Mouse (Mus musculus) layer of hippocampus, postnatal 25 days (tissue): Measurements from ENCODE around the gene Hivep2. TPM values are rescaled to one million over a fixed set of nuclear protein-coding genes. Genes with fewer than 3 reads are reported as not detected.
A peak's percentile ranks its signal among the peaks of the same experiment; 100 is the strongest.

Experiments
- DNase-seq, 2 experiments: peaks; one replicate each; pipeline ENCODE4 v3.0.0; 2022; ENCODE audit warnings: mixed read lengths in 2 of 2, low spot score in 1 of 2; ENCODE audit errors: extremely low spot score in 1 of 2
- total RNA-seq, 2 experiments: library from RNA; stranded (reverse); gene quantifications; 2 replicates each; pipeline ENCODE4 v1.2.3; 2021

Gene Hivep2
- total RNA-seq, 2 experiments from 2014 or later: 202 to 236 TPM

DNA sequence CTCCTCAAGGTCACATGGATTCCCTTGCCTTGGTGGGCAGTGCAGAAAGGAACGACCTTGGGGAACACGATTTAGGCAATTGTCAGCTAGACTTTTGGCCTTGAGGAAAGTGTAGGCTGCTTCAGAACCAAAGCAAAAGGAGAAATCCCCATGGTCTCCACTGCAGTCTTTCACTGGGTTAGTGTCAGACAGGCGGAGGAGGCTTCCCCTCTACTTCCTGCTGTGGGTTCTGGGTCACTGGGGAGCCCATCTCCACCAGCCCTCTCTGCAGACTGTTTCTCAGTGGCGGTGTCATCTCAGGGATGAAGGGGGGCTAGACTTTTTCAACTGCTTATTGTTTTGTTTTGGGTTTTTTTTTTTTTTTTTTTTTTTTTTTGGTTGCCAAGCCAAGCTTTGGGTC lies 79.9 kb downstream of the Hivep2 start:
- DNase-seq: no peak

DNA sequence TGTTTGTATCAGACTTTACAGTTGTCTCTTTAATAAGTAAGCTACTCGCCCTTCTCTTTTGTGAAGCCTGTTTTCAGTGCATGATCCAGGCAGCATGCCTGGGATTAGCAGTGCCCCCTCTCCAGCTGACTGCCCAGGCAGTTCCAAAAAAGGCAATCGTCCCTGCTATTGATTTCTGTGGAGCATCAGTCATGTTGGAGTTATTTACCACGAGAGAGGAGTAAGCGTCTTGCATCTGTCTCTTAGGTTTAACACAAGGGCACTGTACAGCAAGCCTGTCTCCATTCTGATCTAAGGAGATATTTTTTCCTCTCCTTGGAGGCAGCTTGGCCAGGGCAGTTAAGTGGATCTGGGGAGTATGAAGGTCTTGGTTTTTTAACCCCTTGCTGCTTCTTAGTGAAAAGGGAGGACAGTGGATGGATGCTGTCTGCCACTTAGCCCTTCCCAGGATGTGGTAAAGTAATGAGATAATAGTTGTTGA lies 80.3 kb downstream of the Hivep2 start:
- no peak for DNase-seq

DNA sequence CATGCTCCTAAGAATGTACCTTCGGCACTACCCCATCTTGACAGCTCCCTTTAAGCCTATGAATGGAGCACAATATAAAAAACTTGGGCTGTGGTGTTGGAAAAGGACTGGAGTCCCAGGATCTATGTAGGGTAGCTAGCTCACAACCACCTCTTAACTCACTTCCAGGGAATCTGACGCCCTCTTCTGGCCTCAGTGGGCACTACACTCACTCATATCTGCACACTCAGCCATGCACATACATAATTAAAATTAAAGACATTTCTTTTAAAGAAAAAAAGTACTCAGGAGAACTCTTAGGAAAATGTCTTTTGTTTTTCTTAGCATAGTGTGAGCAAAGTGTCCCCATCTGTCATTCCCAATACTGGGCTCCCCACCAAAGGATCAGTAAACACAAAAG lies 81.1 kb downstream of the Hivep2 start:
- peak in 1 of 2 experiments; percentile 45 for DNase-seq

DNA sequence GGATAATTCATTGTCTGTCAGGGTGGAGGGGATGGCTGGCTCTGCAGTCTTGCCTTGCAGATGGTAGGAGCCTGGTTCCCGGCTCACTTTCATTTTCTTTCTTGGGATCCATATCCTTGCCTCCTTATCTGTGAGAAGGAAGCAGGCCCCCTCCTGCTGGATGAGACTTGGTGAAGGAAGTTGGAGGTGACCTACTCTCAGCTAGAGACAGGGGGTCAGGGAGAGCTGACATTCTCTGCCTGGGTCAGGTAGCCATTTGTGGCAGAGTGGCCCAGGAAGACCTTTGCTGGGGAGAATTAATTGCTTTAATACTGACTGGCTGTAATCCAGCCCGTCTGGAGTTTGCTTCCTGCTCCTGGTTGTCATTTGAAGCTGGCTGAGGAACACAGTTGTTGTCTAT lies 81.8 kb downstream of the Hivep2 start:
- no peak for DNase-seq

DNA sequence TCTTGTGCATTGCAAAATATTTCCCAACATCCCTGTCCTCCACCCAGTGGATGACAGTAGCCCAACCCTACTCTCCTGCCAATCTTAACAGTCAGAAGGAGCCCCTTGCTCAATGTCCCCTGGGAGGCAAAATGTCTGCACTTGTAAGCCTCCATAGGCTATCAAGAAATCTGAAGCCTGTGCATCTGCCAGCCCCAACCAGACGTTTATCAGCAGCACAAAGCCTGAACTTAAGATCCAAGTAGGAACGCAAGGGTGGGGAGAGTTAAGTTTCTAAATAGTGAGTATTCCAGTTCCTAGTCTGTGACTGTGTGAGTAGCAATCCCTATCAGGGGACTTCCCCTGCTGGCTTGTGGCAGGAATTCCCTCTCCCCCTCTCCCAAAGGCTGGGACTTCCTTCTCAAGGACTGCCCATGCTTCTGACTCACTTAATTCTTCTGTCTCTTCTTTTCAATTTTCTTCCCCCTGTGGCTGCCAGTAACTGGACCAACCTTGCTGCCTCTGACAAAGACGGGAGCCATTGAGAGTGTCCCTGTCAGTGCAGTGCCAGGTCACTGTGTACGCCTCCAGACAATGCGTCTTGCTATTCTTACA lies 82.5 kb downstream of the Hivep2 start:
- DNase-seq: no peak

DNA sequence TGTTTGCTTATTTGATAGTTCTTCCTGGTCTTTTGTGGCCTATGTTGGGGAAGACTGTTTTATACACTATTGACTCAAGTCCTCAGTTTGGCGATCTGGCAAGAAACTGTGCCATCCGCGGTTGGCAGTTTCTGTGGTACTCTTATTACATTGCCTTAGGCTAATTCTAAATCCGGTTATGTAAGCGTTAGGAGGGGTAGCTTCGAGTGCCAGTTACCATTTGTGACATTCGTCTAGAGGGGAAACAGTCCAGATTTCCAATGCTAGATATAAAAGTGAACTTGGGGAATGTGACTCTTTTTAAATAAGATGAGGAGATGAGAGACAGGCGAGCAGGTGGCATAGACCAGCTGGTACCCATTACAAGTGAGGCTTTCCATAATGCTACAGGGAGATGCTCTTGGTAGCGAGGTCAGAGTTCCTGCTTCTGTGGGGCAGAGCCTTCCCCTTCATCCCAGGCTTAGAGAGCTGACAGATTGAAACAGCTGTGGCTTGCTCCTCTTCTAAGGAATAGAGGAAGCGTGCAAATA lies 83.1 kb downstream of the Hivep2 start:
- DNase-seq: no peak

DNA sequence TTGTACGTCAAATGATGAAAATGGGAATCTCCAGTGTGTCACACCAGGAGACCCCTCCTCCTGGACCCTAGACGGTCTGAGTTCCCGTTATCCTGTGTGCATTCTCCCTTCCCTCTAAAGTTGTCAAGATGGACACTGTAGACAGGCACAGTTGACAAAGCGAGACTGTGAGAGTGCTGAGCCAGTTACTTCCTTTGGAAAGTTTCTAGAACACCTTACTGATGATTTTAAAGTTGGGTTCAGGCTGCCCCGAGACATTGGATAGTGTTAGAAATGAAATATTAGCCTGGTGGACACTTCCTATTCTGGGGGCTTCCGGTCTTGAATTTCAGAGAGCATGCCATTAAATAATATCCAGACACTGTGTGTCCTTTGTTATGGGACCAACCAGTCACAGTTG lies 83.8 kb downstream of the Hivep2 start:
- no peak for DNase-seq

DNA sequence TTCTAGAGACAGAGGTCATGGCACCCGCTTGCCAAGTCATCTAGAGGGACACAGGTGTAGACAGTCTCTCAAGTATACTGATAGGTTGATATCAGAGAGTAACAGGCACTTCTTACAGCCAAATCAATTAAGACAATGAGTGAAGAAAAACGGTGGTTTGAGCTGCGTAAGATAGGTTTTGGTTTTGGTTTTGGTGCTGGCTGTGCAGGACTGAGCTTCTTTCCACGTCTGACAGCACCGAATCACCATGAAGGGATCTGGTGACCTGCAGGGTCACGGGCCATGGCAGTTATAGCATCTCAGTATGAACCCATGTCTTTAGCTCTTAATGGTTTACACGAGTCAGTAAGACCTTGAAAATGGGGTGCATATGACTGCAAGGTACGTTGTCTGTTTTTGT lies 84.7 kb downstream of the Hivep2 start:
- DNase-seq: no peak

DNA sequence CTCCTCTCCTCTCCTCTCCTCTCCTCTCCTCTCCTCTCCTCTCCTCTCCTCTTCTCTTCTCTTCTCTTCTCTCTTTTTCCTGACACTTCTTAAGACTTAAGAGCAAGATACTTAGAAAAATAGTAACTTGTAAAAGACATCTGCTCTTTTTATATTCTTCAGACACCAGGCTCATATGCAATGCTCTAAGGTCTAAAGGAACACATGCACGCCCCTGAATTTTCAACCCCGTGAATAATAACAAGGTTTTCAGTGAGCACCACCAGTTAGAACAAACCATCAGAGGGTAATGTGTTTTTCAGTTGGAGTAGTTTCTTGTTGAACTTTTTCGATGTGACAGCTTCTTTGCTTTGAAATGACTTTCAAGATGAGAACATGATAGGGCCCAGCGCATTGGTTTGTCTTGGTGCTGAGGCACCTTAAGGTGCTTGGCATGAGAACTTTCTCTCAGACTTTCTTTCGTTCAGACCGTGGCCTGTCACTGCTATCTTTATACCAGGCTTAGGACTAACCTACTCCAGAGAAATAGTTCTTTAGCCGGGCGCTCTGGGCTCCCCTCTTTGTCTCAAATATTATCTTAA lies 86.3 kb downstream of the Hivep2 start:
- DNase-seq: no peak

DNA sequence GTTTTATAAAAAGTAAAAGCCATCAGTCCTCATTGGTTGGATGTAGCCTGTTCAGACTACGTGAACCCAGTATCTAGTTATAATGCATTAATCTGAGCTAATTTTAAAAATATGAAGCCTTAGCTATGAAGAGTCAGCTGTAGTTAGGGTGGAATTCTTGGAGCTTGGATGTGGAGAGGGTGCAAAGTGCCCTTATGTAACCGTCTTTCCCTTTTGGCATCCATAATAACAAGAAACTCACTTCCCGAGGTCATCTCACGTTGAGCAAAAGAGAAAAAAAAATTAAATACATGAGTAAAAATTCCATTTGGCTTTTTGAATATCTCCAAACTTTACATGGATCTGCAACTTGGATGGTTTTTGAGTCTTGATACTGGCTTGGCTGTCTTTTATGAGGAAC lies 89.0 kb downstream of the Hivep2 start:
- no peak for DNase-seq

DNA sequence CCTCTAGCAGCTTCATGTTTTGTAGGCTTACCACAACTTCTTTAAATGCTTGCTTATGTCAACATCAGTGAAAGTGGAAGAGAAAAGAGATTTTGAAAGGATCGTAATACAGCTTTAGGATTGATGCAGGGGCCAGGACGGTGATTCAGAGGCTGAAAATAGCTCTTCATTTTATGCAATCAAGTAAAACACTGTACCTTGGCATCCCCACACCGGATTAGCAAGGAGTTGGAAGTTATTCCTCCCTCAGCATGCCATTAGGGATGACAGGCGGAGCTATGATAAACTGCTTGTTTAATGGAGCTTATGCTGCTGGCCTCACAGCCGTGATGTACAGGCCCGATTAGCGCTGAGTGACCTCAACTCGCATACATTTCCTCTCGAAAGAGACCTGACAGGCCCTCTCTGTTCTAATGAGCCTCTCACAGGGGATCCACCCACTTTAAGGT lies 89.7 kb downstream of the Hivep2 start:
- no peak for DNase-seq

DNA sequence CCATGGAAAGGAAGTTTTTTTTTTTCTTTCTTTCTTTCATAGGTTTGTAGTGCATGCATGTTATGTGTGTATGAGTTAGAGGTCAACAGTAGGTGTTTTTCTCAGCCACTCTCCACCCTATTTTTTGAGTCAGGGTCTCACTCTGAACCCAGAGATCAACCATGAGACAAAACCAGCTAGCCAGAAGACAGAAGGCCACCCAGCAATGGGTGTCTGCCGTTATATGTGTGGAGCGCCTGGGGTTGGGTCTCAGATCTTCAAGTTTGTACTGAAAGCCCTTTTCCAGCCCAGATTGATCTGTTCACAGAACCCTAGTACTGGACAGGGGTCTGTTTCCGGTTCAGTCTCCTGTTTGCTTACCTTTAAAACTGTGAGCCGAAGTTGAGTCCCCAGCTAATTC lies 90.2 kb downstream of the Hivep2 start:
- no peak for DNase-seq

DNA sequence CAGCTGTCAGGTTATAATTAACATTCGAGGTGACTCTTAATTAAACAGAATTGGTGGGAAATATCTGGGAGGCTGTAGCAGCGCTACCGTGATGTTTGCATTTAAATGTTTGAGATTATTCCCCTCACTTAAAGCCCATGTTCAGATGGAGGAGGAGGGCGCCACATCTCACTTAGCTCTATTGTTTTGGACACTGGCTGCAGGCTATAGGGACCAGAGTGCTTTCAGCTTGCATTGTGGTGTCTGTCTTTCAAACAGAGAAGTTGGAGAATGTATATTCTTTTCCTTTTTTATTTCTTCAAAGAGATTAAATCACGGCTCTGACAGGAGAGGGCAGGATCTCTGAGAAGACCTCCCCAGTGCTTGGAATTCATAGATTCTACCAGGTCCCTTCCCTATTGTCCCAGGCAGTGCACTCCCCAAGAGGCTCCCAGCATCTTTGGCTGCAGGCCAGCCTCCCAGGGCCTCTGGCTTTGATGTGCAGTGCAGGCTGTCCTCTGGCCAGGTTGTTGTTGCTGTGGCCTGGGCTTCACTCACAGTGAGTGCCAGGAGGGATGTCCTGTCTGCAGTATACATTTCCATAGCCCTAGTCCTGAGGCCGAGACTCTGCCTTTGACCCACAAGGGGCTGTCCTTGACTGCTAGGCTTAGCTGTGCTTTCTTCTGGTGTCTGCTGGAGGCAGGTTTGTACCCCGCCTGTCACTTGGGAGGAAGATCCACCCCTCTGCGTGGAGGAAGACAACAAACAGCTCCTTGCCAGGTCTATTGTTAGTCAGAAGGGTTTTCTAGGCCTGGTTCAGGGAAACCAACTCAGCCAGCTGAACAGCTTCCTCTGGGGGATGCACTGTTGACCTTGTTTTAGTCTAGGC lies 90.9 kb downstream of the Hivep2 start:
- no peak for DNase-seq

DNA sequence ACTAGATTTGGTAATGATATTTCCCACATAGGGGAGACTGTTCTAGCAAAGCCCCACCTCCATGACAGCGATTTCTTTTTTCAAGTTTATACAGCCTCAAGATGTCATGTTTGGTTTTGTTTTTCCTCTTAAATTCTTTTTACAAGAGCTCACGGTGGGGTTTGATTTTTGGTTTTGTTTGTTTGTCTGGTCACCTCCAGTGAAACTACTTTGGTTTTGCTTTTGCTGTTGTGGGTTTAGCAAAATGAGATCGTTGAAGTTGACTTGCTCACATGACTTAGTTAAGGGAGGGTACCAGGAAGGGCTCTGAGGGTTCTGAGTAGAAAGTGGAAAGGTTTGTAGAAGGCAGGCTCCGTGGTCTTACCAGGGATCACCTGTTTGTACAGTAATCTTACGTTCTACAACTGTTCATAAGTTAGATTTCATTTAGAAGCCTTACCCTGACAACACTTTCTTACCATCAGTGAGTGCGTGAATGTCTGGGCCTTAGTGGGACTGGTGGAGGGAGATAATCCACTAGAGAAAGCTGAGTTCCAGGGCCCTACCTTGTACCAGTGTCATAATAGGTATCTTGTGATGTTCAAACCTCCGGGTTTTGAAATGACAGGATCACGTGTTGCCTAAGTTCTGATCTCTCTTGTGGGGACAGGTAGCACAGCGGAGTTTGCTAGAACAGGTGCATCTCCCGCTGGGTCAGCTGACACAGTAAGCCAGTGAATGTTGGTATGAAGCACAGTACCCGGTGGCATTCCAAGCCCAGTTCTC lies 92.1 kb downstream of the Hivep2 start:
- DNase-seq: no peak

DNA sequence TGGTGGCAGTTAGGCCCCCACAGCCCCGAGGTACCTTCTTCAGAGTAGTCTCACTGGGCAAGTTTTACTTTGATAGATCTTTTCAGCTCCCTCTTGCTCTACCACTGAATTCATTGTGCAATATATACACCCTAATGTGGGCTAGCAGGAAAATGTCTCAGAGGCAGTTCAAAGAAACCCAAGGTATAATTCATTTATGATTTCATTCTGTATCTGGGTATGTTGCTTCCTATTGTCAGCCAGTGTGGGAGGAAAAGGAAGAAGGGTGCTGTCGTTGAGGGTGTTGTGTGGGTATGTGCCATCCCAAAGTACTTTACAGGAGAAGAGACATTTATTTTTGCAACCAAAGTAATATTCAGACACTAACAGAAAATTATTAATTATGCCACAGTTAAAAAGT lies 92.9 kb downstream of the Hivep2 start:
- DNase-seq: no peak

DNA sequence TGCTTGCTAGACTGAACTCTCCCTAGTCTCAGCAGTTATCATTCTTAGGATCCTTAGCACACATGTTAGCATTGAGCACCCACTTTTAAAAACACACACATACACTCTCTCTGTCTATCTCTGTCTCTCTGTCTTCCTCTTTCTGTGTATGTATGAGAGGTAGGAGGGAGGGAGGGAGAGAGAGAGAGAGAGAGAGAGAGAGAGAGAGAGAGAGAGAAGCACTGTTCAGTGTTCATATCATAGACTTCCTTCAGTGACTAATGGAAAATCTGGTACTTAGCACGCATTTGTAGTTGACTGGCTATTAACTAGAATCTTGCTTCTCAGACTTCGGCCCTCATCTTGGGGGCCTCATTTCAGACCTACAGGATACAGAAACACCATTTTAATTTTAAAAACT lies 93.7 kb downstream of the Hivep2 start:
- no peak for DNase-seq

DNA sequence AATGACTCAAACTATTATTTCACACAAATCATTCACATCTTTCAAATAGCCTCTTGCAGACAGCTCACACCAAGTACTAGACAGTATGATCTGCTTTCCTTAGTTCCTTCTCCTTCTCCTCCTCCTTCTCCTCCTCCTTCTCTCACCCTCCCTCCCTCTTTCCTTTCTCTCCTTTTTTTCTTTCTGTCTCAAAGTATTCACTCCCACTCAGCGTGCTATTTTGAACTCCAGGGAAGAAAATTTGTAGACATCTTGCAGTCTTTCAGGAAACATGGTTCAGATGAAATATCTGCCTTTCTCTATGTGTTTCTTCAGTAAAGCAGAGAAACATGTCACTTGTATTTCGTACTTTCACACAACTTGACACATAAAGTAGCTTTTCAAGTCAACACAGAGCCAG lies 94.4 kb downstream of the Hivep2 start:
- no peak for DNase-seq

DNA sequence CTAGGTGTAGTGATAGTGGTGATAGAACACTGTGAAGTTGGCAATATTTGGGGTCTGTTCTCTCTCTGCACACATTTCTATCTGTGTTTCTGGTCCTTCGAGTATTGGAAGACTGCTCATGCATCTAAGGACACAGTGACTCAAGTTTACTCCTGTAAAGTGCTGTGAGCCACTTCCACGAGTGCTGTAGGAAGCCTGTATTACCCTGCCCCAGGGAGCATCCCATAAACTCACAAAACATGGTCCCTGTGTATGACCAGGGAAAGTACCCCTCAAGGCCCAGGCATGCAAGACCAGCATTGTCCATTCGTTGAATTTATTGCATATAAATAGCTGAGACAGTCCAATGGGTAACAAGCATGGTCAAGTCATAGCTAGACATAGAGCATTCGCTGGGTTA lies 97.4 kb downstream of the Hivep2 start:
- no peak for DNase-seq

DNA sequence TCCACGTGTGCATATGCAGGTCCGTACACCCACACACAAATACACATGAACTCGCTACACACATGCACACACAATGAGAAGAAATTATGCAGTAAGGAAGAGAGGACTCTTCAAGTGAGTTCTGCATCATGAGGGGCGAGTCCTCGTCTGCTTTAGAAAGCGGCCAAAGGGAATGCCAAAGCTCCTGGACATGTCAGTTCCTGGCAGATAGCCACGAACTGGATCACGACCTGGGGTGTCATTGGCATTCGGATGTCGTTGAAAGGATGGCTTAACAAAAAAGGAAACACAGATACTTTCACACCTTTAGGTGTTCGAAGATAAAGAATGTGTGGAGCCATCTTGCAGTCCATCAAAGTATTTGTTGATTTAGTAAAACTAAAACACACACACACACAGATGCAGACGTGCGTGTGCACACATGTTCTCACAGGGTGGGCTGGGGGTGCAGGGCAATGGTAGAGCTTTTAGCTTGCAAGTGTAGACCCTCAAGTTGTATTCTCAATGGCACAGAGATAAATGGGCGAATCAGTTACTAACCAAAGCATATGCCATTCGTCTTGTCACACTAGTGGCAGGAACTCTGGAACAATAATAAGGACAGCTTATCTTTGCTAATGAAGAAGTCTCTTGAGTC lies 99.0 kb downstream of the Hivep2 start:
- peak in 1 of 2 experiments; percentile 2 for DNase-seq

DNA sequence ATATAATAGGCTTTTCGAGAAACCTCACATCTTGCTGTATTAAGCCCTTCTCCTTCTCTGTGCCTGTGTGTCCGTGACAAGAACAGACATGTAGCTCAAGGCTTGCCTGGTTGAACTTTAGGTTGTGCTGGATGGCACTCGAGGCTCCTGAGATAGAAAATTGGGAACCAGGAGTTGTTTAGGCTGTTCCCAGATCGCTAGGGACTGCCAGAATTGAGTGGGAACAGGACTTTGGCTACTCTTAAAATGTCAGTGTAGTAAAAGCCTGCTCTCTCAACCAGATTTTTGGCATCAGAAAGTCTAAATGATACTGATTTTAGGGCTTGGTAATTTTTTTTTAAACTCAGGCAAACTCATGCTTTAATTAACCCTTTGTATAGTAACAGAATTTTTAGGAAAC lies 101.9 kb downstream of the Hivep2 start:
- DNase-seq: no peak
